Mouse (Mus musculus): ENCODE results near the gene Sar1b. TPM values are rescaled to one million over a fixed set of nuclear protein-coding genes. Genes with fewer than 3 reads are reported as not detected.
"Not testable (repeated sequence)": the region's sequence is repeated elsewhere in the genome, so short reads cannot be mapped to it uniquely, and the experiment has no call there.

Sar1b gene
- polyA plus RNA-seq (2015; fragmentation: Nextera tagmentation; extraction: Ambion mirVana) = 110 TPM in 2 replicates

DNA sequence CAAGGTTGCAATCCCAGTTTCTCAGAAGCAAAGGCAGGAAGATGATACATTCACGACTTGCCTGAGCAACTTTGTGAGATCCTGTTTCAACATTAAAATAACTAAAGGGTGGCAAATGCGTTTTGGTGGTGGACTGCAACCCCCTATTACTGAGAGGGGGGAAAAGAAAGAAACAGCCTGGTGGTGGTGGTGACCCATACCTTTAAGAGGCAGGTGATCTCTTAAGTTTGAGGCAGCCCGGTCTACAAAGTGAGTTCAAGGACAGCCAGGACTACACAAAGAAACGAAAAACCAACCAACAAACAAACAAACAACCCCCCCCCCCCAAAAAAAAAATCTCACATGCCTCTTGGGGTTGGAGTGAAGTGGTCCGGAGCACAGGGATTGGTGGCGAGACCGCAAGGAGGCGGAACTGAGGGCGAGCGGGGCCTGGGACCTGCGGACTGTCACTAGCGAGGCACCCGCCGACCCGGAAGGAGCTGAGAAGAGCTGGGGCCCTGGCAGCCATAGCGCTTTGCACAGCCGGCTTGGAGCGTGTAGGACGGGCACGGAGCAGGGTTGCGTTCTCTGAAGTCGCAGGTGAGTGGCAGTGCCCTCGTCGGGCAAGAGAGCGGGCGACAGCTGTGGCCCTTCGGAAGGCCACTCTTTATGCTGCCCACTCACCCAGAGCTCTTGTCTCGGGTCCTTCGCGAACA, at the start of gene Sar1b, which contains the start of gene Sec24a:
TSS of gene Sar1b (plus strand) at position 475 of the 695 bp plus-strand sequence.
TSS of gene Sec24a (minus strand) at position 422 of the 695 bp plus-strand sequence.
- no peak within 1 kb of the TSS for H3K27ac ChIP-seq (ENCODE audit: low read length)
- peak; percentile 94 for ATAC-seq (ENCODE audit: low read depth)

DNA sequence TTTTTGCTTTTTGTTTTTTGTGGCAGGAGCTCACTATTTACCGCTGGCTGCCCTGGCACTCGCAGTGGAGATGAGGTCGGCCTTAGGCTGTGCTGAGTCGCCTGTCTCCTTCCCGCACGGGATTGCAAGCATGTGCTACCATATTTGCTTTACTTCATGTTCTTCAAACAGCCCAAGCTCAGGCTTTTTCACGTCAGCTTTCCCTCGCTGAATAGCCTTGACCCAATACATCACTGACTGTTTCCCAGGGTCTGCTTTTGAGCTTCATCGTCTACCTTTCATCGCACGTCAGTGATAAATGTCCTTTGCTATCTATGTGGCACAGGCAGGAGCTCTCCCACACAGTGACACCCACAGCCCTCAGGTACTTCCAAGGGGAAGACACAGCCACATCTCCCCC, 42.4 kb upstream of the Sar1b start:
- H3K27ac ChIP-seq (ENCODE audit: low read length) = no peak overlapping the region
- H3K9ac ChIP-seq (ENCODE audit: low read length) = no peak overlapping the region
- ATAC-seq (ENCODE audit: low read depth) = no peak
- 89% methylated on average over 11 of the region's 11 CpGs for WGBS
- peaks cover 29% of the 10 kb centered on the region for H3K36me3 ChIP-seq (ENCODE audit: control insufficient read depth, insufficient read depth, low read length)
- H3K9me3 ChIP-seq (ENCODE audit: control insufficient read depth, low read length) = no peaks in the 10 kb centered on the region
- no peaks in the 10 kb centered on the region for H3K27me3 ChIP-seq (ENCODE audit: control insufficient read depth, insufficient read depth, low read depth, low read length)
- no peak overlapping the region for H3K4me2 ChIP-seq (ENCODE audit: low read depth, low read length)
- no peaks in the 10 kb centered on the region for H3K4me1 ChIP-seq (replicated peaks; ENCODE audit: control insufficient read depth, insufficient read depth, low read length)
- H3K4me3 ChIP-seq (ENCODE audit: low read length) = no peak overlapping the region

More for the DNA sequence above, at the start of gene Sar1b, which contains the start of gene Sec24a:
- H3K4me3 ChIP-seq (ENCODE audit: low read length) = peak within 1 kb of the TSS; percentile 82
- H3K4me1 ChIP-seq (replicated peaks; ENCODE audit: control insufficient read depth, insufficient read depth, low read length) = peaks cover 10% of the 10 kb centered on the region
- WGBS = 2% methylated on average over 30 of the region's 30 CpGs
- H3K4me2 ChIP-seq (ENCODE audit: low read depth, low read length) = peak within 1 kb of the TSS; percentile 67
- no peaks in the 10 kb centered on the region for H3K9me3 ChIP-seq (ENCODE audit: control insufficient read depth, low read length)
- H3K9ac ChIP-seq (ENCODE audit: low read length) = peak within 1 kb of the TSS; percentile 87
- H3K36me3 ChIP-seq (ENCODE audit: control insufficient read depth, insufficient read depth, low read length) = no peaks in the 10 kb centered on the region
- no peaks in the 10 kb centered on the region for H3K27me3 ChIP-seq (ENCODE audit: control insufficient read depth, insufficient read depth, low read depth, low read length)

DNA sequence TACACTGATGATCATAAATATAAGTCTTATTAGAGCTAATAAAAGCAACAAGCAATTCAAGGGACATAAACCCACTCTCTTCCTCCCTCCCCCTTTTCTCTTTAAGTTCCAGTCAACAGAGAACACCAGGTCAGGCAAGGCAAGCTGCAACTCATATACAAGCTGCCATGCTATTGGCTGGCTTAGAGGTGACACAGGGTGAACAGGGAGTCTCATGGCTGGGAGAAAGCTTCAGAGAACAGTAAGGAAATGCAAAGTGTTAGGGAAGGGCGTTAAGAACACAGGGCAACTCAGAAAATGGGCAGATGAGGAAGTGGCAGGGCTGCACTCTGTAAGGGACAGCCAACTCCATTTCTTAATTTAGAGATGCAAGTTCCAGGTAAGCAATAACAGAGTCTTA, 30.6 kb upstream of the Sar1b start:
- WGBS = 74% methylated on average over 1 of the region's 1 CpGs
- Histone ChIP-seq H3K9ac (ENCODE audit: low read length) (no peak overlapping the region), H3K4me1 (replicated peaks; ENCODE audit: control insufficient read depth, insufficient read depth, low read length) (no peaks in the 10 kb centered on the region), H3K4me3 (ENCODE audit: low read length) (no peak overlapping the region), H3K4me2 (ENCODE audit: low read depth, low read length) (no peak overlapping the region), H3K36me3 (ENCODE audit: control insufficient read depth, insufficient read depth, low read length) (peaks cover 14% of the 10 kb centered on the region), H3K27ac (ENCODE audit: low read length) (no peak overlapping the region), H3K9me3 (ENCODE audit: control insufficient read depth, low read length) (no peaks in the 10 kb centered on the region), H3K27me3 (ENCODE audit: control insufficient read depth, insufficient read depth, low read depth, low read length) (no peaks in the 10 kb centered on the region)
- ATAC-seq (ENCODE audit: low read depth) = no peak

DNA sequence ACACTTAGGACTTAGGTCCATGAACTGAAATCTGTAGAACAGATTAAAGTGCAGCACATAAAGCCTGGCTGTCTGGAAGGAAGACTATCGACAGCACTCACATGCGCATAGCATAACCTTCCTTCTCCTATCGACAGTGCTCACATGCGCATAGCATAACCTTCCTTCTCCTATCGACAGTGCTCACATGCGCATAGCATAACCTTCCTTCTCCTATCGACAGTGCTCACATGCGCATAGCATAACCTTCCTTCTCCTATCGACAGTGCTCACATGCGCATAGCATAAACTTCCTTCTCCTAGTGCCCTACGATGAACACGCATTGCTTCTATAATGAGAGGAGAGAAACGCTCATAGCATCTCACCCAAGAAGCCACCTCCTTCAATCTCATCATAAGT, 29.3 kb upstream of the Sar1b start:
- peaks cover 14% of the 10 kb centered on the region for H3K36me3 ChIP-seq (ENCODE audit: control insufficient read depth, insufficient read depth, low read length)
- not testable (repeated sequence) for H3K4me2 ChIP-seq (ENCODE audit: low read depth, low read length); ATAC-seq (ENCODE audit: low read depth); H3K4me3 ChIP-seq (ENCODE audit: low read length); H3K9me3 ChIP-seq (ENCODE audit: control insufficient read depth, low read length); H3K9ac ChIP-seq (ENCODE audit: low read length); H3K27me3 ChIP-seq (ENCODE audit: control insufficient read depth, insufficient read depth, low read depth, low read length); H3K4me1 ChIP-seq (replicated peaks; ENCODE audit: control insufficient read depth, insufficient read depth, low read length); H3K27ac ChIP-seq (ENCODE audit: low read length)
- WGBS = 97% methylated on average over 12 of the region's 13 CpGs

DNA sequence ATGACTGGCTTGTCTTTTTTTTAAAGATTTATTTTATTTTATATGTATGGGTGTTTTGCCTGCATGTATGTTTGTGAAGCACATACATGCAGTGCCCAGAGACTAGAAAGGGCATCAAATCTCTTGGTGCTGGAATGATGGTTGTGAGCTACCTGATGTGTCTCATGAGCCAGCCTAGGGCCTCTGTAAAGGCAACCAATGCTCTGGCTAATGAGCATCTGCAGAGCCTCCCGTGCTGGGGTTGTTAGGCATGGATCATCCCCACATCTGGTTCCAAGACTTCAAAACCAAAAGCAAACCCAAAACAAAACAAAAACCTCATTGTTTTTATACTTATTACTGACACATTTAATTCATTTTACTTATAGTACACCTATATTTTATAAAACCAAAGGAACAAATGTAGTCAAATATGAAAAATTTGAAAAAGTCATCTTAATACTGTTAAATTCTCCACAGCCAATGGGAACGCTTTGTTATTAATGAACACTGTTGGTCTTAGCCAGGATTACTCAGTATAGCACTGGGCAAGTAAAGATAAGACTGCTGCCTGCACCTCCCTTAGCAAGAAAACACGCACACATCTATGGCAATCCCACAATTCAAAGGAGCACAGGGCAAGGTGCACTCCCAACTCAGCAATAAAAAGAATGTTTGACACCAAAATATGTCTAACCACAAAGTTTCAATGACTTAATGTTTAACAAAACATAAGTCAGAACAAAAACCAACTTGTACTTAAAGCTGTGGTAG, 24.7 kb upstream of the Sar1b start:
- H3K4me2 ChIP-seq (ENCODE audit: low read depth, low read length) = no peak overlapping the region
- no peak overlapping the region for H3K9ac ChIP-seq (ENCODE audit: low read length)
- no peaks in the 10 kb centered on the region for H3K4me1 ChIP-seq (replicated peaks; ENCODE audit: control insufficient read depth, insufficient read depth, low read length)
- no peak overlapping the region for H3K27ac ChIP-seq (ENCODE audit: low read length)
- 86% methylated on average over 3 of the region's 3 CpGs for WGBS
- H3K4me3 ChIP-seq (ENCODE audit: low read length) = no peak overlapping the region
- H3K9me3 ChIP-seq (ENCODE audit: control insufficient read depth, low read length) = no peaks in the 10 kb centered on the region
- ATAC-seq (ENCODE audit: low read depth) = no peak
- peaks cover 12% of the 10 kb centered on the region for H3K36me3 ChIP-seq (ENCODE audit: control insufficient read depth, insufficient read depth, low read length)
- no peaks in the 10 kb centered on the region for H3K27me3 ChIP-seq (ENCODE audit: control insufficient read depth, insufficient read depth, low read depth, low read length)

DNA sequence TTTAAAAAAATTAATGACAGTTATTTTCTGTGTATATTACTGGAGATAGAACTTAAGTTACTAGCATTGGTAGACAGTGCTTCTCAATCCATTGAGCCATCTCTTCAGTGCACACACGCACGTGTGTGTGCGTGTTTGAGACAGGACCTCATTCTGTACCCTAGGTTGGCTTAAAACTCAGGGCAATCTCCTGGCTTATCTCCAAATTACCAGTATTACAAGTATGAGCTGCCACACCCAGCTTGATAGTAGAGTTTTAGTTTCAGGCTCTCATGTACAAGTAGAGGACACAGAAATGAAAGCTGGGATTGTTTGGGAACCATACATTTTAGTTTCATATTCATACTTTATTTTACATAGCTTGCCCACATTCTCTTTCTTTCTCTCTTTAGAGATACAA, 22.8 kb upstream of the Sar1b start:
- 99% methylated on average over 3 of the region's 3 CpGs for WGBS
- Histone ChIP-seq H3K4me1 (replicated peaks; ENCODE audit: control insufficient read depth, insufficient read depth, low read length) (no peaks in the 10 kb centered on the region), H3K4me2 (ENCODE audit: low read depth, low read length) (no peak overlapping the region), H3K4me3 (ENCODE audit: low read length) (no peak overlapping the region), H3K36me3 (ENCODE audit: control insufficient read depth, insufficient read depth, low read length) (peaks cover 15% of the 10 kb centered on the region), H3K27ac (ENCODE audit: low read length) (no peak overlapping the region), H3K9me3 (ENCODE audit: control insufficient read depth, low read length) (no peaks in the 10 kb centered on the region), H3K27me3 (ENCODE audit: control insufficient read depth, insufficient read depth, low read depth, low read length) (no peaks in the 10 kb centered on the region), H3K9ac (ENCODE audit: low read length) (no peak overlapping the region)
- no peak for ATAC-seq (ENCODE audit: low read depth)

DNA sequence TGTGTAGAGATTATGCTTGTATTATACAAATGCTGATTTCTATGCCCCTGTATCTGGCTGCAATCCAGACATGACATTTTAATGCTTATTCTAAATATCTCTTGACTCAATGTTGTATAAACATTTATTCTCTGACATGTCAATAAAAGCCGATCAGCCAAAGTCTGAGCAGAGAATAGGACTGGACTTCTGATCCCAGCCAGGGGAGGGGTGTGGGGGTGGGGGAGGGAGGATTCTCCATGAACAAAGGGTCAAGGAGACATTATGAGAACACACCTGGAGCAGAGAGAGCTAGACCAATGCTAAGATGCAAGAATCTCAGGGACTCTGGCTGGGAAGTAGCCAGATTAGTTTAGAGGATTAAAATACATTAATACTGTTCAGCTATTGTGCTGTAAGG, 17.4 kb upstream of the Sar1b start:
- Histone ChIP-seq H3K36me3 (ENCODE audit: control insufficient read depth, insufficient read depth, low read length) (peaks cover 8% of the 10 kb centered on the region; the same call in 1 of the 2 replicates), H3K4me3 (ENCODE audit: low read length) (no peak overlapping the region), H3K9me3 (ENCODE audit: control insufficient read depth, low read length) (no peaks in the 10 kb centered on the region), H3K27ac (ENCODE audit: low read length) (no peak overlapping the region), H3K9ac (ENCODE audit: low read length) (no peak overlapping the region), H3K4me1 (replicated peaks; ENCODE audit: control insufficient read depth, insufficient read depth, low read length) (0 out of 2 replicates have a peak, but pooled peaks cover 2% of the 10 kb centered on the region), H3K4me2 (ENCODE audit: low read depth, low read length) (no peak overlapping the region), H3K27me3 (ENCODE audit: control insufficient read depth, insufficient read depth, low read depth, low read length) (no peaks in the 10 kb centered on the region)
- ATAC-seq (ENCODE audit: low read depth) = no peak
- WGBS = 34% methylated on average over 1 of the region's 1 CpGs

DNA sequence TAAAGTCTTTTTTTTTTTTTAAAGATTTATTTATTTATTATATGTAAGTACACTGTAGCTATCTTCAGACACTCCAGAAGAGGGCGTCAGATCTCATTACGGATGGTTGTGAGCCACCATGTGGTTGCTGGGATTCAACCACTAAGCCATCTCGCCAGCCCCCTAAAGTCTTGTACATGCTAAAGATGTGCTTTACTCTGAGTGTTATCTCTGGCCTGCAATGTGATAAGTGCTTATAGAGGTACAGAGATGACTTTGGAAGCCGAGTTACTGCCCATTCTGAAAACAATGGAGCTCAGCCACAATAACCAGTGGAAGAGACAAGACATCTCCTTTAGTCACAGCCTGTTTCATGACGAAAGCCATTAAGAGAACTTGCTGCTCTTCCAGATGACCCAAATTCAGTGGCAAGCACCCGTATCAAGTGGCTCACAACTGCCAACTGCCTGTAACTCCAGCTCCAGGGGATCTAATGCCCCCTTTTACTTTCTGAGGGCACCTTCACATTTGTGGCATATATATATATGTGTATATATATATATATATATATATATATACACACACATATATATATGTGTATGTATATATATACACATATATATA, 11.8 kb upstream of the Sar1b start:
- not testable (repeated sequence) for H3K9ac ChIP-seq (ENCODE audit: low read length); H3K27me3 ChIP-seq (ENCODE audit: control insufficient read depth, insufficient read depth, low read depth, low read length); ATAC-seq (ENCODE audit: low read depth); H3K4me3 ChIP-seq (ENCODE audit: low read length); H3K36me3 ChIP-seq (ENCODE audit: control insufficient read depth, insufficient read depth, low read length); H3K27ac ChIP-seq (ENCODE audit: low read length); H3K4me2 ChIP-seq (ENCODE audit: low read depth, low read length); H3K9me3 ChIP-seq (ENCODE audit: control insufficient read depth, low read length)
- peaks cover 14% of the 10 kb centered on the region for H3K4me1 ChIP-seq (replicated peaks; ENCODE audit: control insufficient read depth, insufficient read depth, low read length)
- 77% methylated on average over 6 of the region's 6 CpGs for WGBS

All from lung, embryonic 16.5 days (tissue).